Mouse (Mus musculus) cortical plate, adult 2 months (tissue): Measurements from ENCODE around the gene Rnf34.

Source experiments
- CTCF ChIP-seq: fragments of 200-500 bp; IDR thresholded peaks from 2 replicates; pipeline ENCODE4 v1.5.1; 2011; ENCODE audit warnings: mild to moderate bottlenecking, control low read depth, low read length; ENCODE audit not compliant: insufficient read depth; ENCODE audit errors: extremely low read depth
- POLR2A ChIP-seq: fragments of 200-500 bp; IDR thresholded peaks from 2 replicates; pipeline ENCODE4 v1.6.1; 2011; ENCODE audit warnings: mild to moderate bottlenecking, low read length, control low read depth; ENCODE audit not compliant: insufficient read depth; ENCODE audit errors: extremely low read depth

- no peak for TF ChIP-seq CTCF
- no peak for TF ChIP-seq POLR2A
Measured at GRCm38 (mm10) chr5:122825099-122825498, 24.7 kb upstream of the Rnf34 start.
